12 mouse cellular contexts compared by ENCODE assay signal in genomic region chr1:86313096-86313771, GRCm38 (mm10). TPM values are rescaled to one million over a fixed set of nuclear protein-coding genes. Genes with fewer than 3 reads are reported as not detected.
A peak's percentile ranks its signal among the peaks of the same experiment; 100 is the strongest.
DNase-seq lines count a peak whose midpoint lies in the region; ATAC-seq and TF ChIP-seq lines count a peak whose summit lies in the region.
"Had no signal": no experiment of that assay in that cellular context is flagged by ENCODE, and none has a peak within 500 bp of the region (broad histone marks: within the 10 kb centered on the region; RNA-seq: fewer than 3 reads in every experiment).

No protein-coding gene starts in this region.

- TF ChIP-seq CTCF in liver, postnatal 0 days (IDR thresholded peaks at IDR 0.05; ENCODE audit: low read depth), result no peak

- H3K4me1 ChIP-seq in forebrain, embryonic 12.5 days, result peaks cover 11% of the 10 kb centered on the region
- peaks cover 7% of the 10 kb centered on the region; the same call in 1 of the 2 replicates for H3K4me1 ChIP-seq in forebrain, embryonic 16.5 days (replicated peaks; ENCODE audit: control insufficient read depth, insufficient read depth, low read length)
- peaks cover 17% of the 10 kb centered on the region for H3K4me1 ChIP-seq in hindbrain, embryonic 12.5 days
- 0 out of 2 replicates have a peak, but pooled peaks cover 4% of the 10 kb centered on the region for H3K4me1 ChIP-seq in hindbrain, embryonic 14.5 days (replicated peaks; ENCODE audit: control insufficient read depth, insufficient read depth, low read length)
- H3K4me1 ChIP-seq in midbrain, embryonic 10.5 days, result peaks cover 37% of the 10 kb centered on the region
- peaks cover 8% of the 10 kb centered on the region; the same call in 1 of the 2 replicates for H3K4me1 ChIP-seq in midbrain, embryonic 14.5 days (ENCODE audit: control insufficient read depth, insufficient read depth, low read length)
- peaks cover 6% of the 10 kb centered on the region; the same call in 1 of the 2 replicates for H3K4me1 ChIP-seq in liver, postnatal 0 days (ENCODE audit: insufficient read depth)

- H3K9ac ChIP-seq in forebrain, embryonic 12.5 days, result no peak overlapping the region
- no peak overlapping the region for H3K9ac ChIP-seq in forebrain, embryonic 16.5 days (replicated peaks; ENCODE audit: low read depth, low read length)
- no peak overlapping the region for H3K9ac ChIP-seq in hindbrain, embryonic 12.5 days
- no peak overlapping the region for H3K9ac ChIP-seq in hindbrain, embryonic 14.5 days
- H3K9ac ChIP-seq in midbrain, embryonic 14.5 days (replicated peaks; ENCODE audit: low read length), result no peak overlapping the region
- H3K9ac ChIP-seq in liver, postnatal 0 days (replicated peaks), result no peak overlapping the region
- H3K9ac ChIP-seq: limb, embryonic 15.5 days had no signal

- H3K4me3 ChIP-seq in forebrain, embryonic 12.5 days (replicated peaks), result no peak overlapping the region
- H3K4me3 ChIP-seq in forebrain, embryonic 16.5 days (replicated peaks; ENCODE audit: low read length), result no peak overlapping the region
- no peak overlapping the region for H3K4me3 ChIP-seq in hindbrain, embryonic 12.5 days
- no peak overlapping the region for H3K4me3 ChIP-seq in hindbrain, embryonic 14.5 days (replicated peaks; ENCODE audit: low read length)
- H3K4me3 ChIP-seq in midbrain, embryonic 10.5 days, result peak overlapping the region; percentile 28; the same call in 1 of the 2 replicates
- no peak overlapping the region for H3K4me3 ChIP-seq in midbrain, embryonic 14.5 days (replicated peaks; ENCODE audit: low read depth, low read length)
- H3K4me3 ChIP-seq in liver, postnatal 0 days (ENCODE audit: low read depth, low read length), result no peak overlapping the region
- H3K4me3 ChIP-seq: gastrocnemius, adult 2 months; limb, embryonic 15.5 days had no signal

- no peak overlapping the region for H3K27ac ChIP-seq in forebrain, embryonic 12.5 days
- no peak overlapping the region for H3K27ac ChIP-seq in forebrain, embryonic 16.5 days (ENCODE audit: low read length)
- no peak overlapping the region for H3K27ac ChIP-seq in hindbrain, embryonic 12.5 days
- H3K27ac ChIP-seq in hindbrain, embryonic 14.5 days, result no peak overlapping the region
- no peak overlapping the region for H3K27ac ChIP-seq in midbrain, embryonic 10.5 days (replicated peaks)
- no peak overlapping the region for H3K27ac ChIP-seq in midbrain, embryonic 14.5 days (replicated peaks; ENCODE audit: low read depth, low read length)
- 0 out of 2 replicates have a peak overlapping the region, but pooled peaks have one; percentile 11 for H3K27ac ChIP-seq in liver, postnatal 0 days (ENCODE audit: low read depth)
- H3K27ac ChIP-seq: gastrocnemius, adult 2 months; limb, embryonic 15.5 days had no signal

- H3K4me2 ChIP-seq in forebrain, embryonic 12.5 days, result peak overlapping the region; percentile 27; the same call in 1 of the 2 replicates
- H3K4me2 ChIP-seq in forebrain, embryonic 16.5 days (ENCODE audit: low read length), result no peak overlapping the region
- peak overlapping the region; percentile 19; the same call in 1 of the 2 replicates for H3K4me2 ChIP-seq in hindbrain, embryonic 12.5 days (replicated peaks)
- H3K4me2 ChIP-seq in hindbrain, embryonic 14.5 days (replicated peaks), result no peak overlapping the region
- H3K4me2 ChIP-seq in midbrain, embryonic 14.5 days (ENCODE audit: low read length), result no peak overlapping the region
- no peak overlapping the region for H3K4me2 ChIP-seq in liver, postnatal 0 days (ENCODE audit: low read depth, low read length)
- H3K4me2 ChIP-seq: limb, embryonic 15.5 days had no signal

- TF ChIP-seq EP300 in liver, postnatal 0 days (IDR thresholded peaks at IDR 0.05; ENCODE audit: low read depth), result no peak

- ATAC-seq in forebrain, embryonic 12.5 days (ENCODE audit: low FRiP score), result no peak
- no peak for ATAC-seq in forebrain, embryonic 16.5 days
- no peak for ATAC-seq in hindbrain, embryonic 12.5 days (ENCODE audit: low FRiP score)
- no peak for ATAC-seq in hindbrain, embryonic 14.5 days (ENCODE audit: low FRiP score)
- ATAC-seq in midbrain, embryonic 14.5 days (ENCODE audit: low FRiP score, low TSS enrichment), result no peak
- no peak for ATAC-seq in liver, postnatal 0 days
- ATAC-seq: inflammation-experienced regulatory T-cells, adult 6 months had no signal

- 46% methylated on average over 16 of the region's 16 CpGs for WGBS in forebrain, embryonic 12.5 days
- WGBS in forebrain, embryonic 16.5 days, result 47% methylated on average over 16 of the region's 16 CpGs
- WGBS in hindbrain, embryonic 12.5 days, result 42% methylated on average over 16 of the region's 16 CpGs
- WGBS in hindbrain, embryonic 14.5 days, result 49% methylated on average over 16 of the region's 16 CpGs
- WGBS in midbrain, embryonic 10.5 days, result 44% methylated on average over 16 of the region's 16 CpGs
- WGBS in midbrain, embryonic 14.5 days, result 46% methylated on average over 16 of the region's 16 CpGs
- 55% methylated on average over 16 of the region's 16 CpGs for WGBS in liver, postnatal 0 days (ENCODE audit: insufficient replicate concordance)

- no peaks in the 10 kb centered on the region for H3K36me3 ChIP-seq in forebrain, embryonic 12.5 days (replicated peaks)
- H3K36me3 ChIP-seq in forebrain, embryonic 16.5 days (ENCODE audit: control insufficient read depth, insufficient read depth), result no peaks in the 10 kb centered on the region
- no peaks in the 10 kb centered on the region for H3K36me3 ChIP-seq in hindbrain, embryonic 12.5 days
- no peaks in the 10 kb centered on the region for H3K36me3 ChIP-seq in hindbrain, embryonic 14.5 days (replicated peaks; ENCODE audit: control insufficient read depth, insufficient read depth)
- no peaks in the 10 kb centered on the region for H3K36me3 ChIP-seq in midbrain, embryonic 10.5 days
- no peaks in the 10 kb centered on the region for H3K36me3 ChIP-seq in midbrain, embryonic 14.5 days (ENCODE audit: control insufficient read depth, insufficient read depth, low read length)
- H3K36me3 ChIP-seq in liver, postnatal 0 days (replicated peaks; ENCODE audit: insufficient read depth, low read length), result no peaks in the 10 kb centered on the region
- H3K36me3 ChIP-seq: limb, embryonic 15.5 days had no signal

- no peak for DNase-seq in hindbrain, embryonic 14.5 days (ENCODE audit: low spot score)
- no peak for DNase-seq in midbrain, embryonic 10.5 days (ENCODE audit: low spot score)
- no peak for DNase-seq in midbrain, embryonic 14.5 days
- no peak for DNase-seq in liver, postnatal 0 days
- DNase-seq in urinary bladder, postnatal 36 days (ENCODE audit: low spot score in 2 of 2), result no peak
- DNase-seq: gastrocnemius, adult 2 months; right cerebral cortex, adult 18-20 months had no signal

- H3K9me3 ChIP-seq in forebrain, embryonic 12.5 days, result no peaks in the 10 kb centered on the region
- H3K9me3 ChIP-seq in forebrain, embryonic 16.5 days (ENCODE audit: control insufficient read depth, low read length), result no peaks in the 10 kb centered on the region
- no peaks in the 10 kb centered on the region for H3K9me3 ChIP-seq in hindbrain, embryonic 12.5 days (replicated peaks)
- no peaks in the 10 kb centered on the region for H3K9me3 ChIP-seq in hindbrain, embryonic 14.5 days (ENCODE audit: control insufficient read depth, low read length)
- H3K9me3 ChIP-seq in midbrain, embryonic 10.5 days (replicated peaks), result no peaks in the 10 kb centered on the region
- no peaks in the 10 kb centered on the region for H3K9me3 ChIP-seq in midbrain, embryonic 14.5 days (ENCODE audit: control insufficient read depth, low read length)
- no peaks in the 10 kb centered on the region for H3K9me3 ChIP-seq in liver, postnatal 0 days (ENCODE audit: low read length)
- H3K9me3 ChIP-seq: limb, embryonic 15.5 days had no signal

- 0 out of 2 replicates have a peak, but pooled peaks cover 5% of the 10 kb centered on the region for H3K27me3 ChIP-seq in forebrain, embryonic 12.5 days
- no peaks in the 10 kb centered on the region for H3K27me3 ChIP-seq in forebrain, embryonic 16.5 days (replicated peaks; ENCODE audit: control insufficient read depth, insufficient read depth, low read length)
- H3K27me3 ChIP-seq in hindbrain, embryonic 12.5 days, result peaks cover 11% of the 10 kb centered on the region
- H3K27me3 ChIP-seq in hindbrain, embryonic 14.5 days (ENCODE audit: control insufficient read depth, insufficient read depth, low read length), result no peaks in the 10 kb centered on the region
- 0 out of 2 replicates have a peak, but pooled peaks cover under 1% of the 10 kb centered on the region for H3K27me3 ChIP-seq in midbrain, embryonic 10.5 days (ENCODE audit: low read depth, poor library complexity, severe bottlenecking)
- H3K27me3 ChIP-seq in midbrain, embryonic 14.5 days (ENCODE audit: control insufficient read depth, insufficient read depth, low read length), result no peaks in the 10 kb centered on the region
- H3K27me3 ChIP-seq in liver, postnatal 0 days (ENCODE audit: insufficient read depth, low read length), result no peaks in the 10 kb centered on the region
- H3K27me3 ChIP-seq: limb, embryonic 15.5 days had no signal

RNA-seq across cellular contexts. Expression of gene B3gnt7, which starts 10.6 kb away (rescaled TPM):
- polyA plus RNA-seq in forebrain, embryonic 12.5 days (2016; fragmentation: Nextera tagmentation; extraction: Ambion mirVana), result 2.6 and 3.0 TPM in 2 replicates
- polyA plus RNA-seq in forebrain, embryonic 16.5 days (2015; fragmentation: Nextera tagmentation; extraction: Ambion mirVana), result 3.8 and 6.7 TPM in 2 replicates
- polyA plus RNA-seq in hindbrain, embryonic 12.5 days (2016; fragmentation: Nextera tagmentation; extraction: Ambion mirVana), result 4.0 and 4.5 TPM in 2 replicates
- 7.5 and 8.3 TPM in 2 replicates for polyA plus RNA-seq in hindbrain, embryonic 14.5 days (2014; fragmentation: Nextera tagmentation; extraction: Ambion mirVana)
- 3.7 and 4.2 TPM in 2 replicates for polyA plus RNA-seq in midbrain, embryonic 10.5 days (2016; fragmentation: Nextera tagmentation; extraction: Ambion mirVana)
- 5.9 and 7.0 TPM in 2 replicates for polyA plus RNA-seq in midbrain, embryonic 14.5 days (2014; fragmentation: Nextera tagmentation; extraction: Ambion mirVana)
- 0.46 and 1.0 TPM in 2 replicates for polyA plus RNA-seq in liver, postnatal 0 days (2015; fragmentation: Nextera tagmentation; extraction: Ambion mirVana)
- polyA plus RNA-seq: inflammation-experienced regulatory T-cells, adult 6 months had no signal

RNA-seq across cellular contexts. Expression of gene Ncl, which starts 46.0 kb away (rescaled TPM):
- polyA plus RNA-seq in forebrain, embryonic 12.5 days (2016; fragmentation: Nextera tagmentation; extraction: Ambion mirVana), result 453 and 465 TPM in 2 replicates
- 227 and 228 TPM in 2 replicates for polyA plus RNA-seq in forebrain, embryonic 16.5 days (2015; fragmentation: Nextera tagmentation; extraction: Ambion mirVana)
- 345 and 366 TPM in 2 replicates for polyA plus RNA-seq in hindbrain, embryonic 12.5 days (2016; fragmentation: Nextera tagmentation; extraction: Ambion mirVana)
- polyA plus RNA-seq in hindbrain, embryonic 14.5 days (2014; fragmentation: Nextera tagmentation; extraction: Ambion mirVana), result 144 and 145 TPM in 2 replicates
- polyA plus RNA-seq in midbrain, embryonic 10.5 days (2016; fragmentation: Nextera tagmentation; extraction: Ambion mirVana), result 447 and 502 TPM in 2 replicates
- polyA plus RNA-seq in midbrain, embryonic 14.5 days (2014; fragmentation: Nextera tagmentation; extraction: Ambion mirVana), result 153 and 154 TPM in 2 replicates
- polyA plus RNA-seq in liver, postnatal 0 days (2015; fragmentation: Nextera tagmentation; extraction: Ambion mirVana), result 169 and 175 TPM in 2 replicates

Comparison
In these comparisons a context has a peak if more than half of its experiments do, and no peak if none do; other contexts are left out.
1. H3K4me2 ChIP-seq: peak in forebrain, embryonic 12.5 days (single experiment) and hindbrain, embryonic 12.5 days (single experiment); none in forebrain, embryonic 16.5 days (single experiment), hindbrain, embryonic 14.5 days (single experiment), midbrain, embryonic 14.5 days (single experiment) and liver, postnatal 0 days (single experiment).